Mouse (Mus musculus) neural tube, embryonic 13.5 days (tissue): ENCODE data around the gene Lbh. TPM values are rescaled to one million over a fixed set of nuclear protein-coding genes. Genes with fewer than 3 reads are reported as not detected.

Experiments used
- ATAC-seq: fragments of 200-750 bp; cut with Nextera tagmentation; 2 replicates; pipeline ENCODE4 v1.8.0; 2017; ENCODE audit warnings: low read depth, mild to moderate bottlenecking, moderate TSS enrichment, moderate library complexity
- H3K27ac ChIP-seq: fragments of 300-500 bp; sonication (generic); replicated peaks from 2 replicates; pipeline ENCODE4 v1.5.1; 2015; ENCODE audit warnings: moderate library complexity, mild to moderate bottlenecking, inconsistent platforms
- H3K27me3 ChIP-seq: fragments of 300-500 bp; sonication (generic); 2 replicates; pipeline ENCODE4 v1.6.1; 2015; ENCODE audit warnings: mild to moderate bottlenecking, inconsistent platforms
- H3K36me3 ChIP-seq: fragments of 300-500 bp; sonication (generic); 2 replicates; pipeline ENCODE4 v1.6.1; 2015; ENCODE audit warnings: mild to moderate bottlenecking, inconsistent platforms
- H3K4me1 ChIP-seq: fragments of 300-500 bp; sonication (generic); replicated peaks from 2 replicates; pipeline ENCODE4 v1.6.1; 2015; ENCODE audit warnings: inconsistent platforms
- H3K4me2 ChIP-seq: fragments of 300-500 bp; sonication (generic); 2 replicates; pipeline ENCODE4 v1.6.1; 2015; ENCODE audit warnings: inconsistent platforms, mild to moderate bottlenecking, moderate library complexity
- H3K4me3 ChIP-seq: fragments of 300-500 bp; sonication (generic); 2 replicates; pipeline ENCODE4 v1.5.1; 2015; ENCODE audit warnings: mild to moderate bottlenecking, inconsistent platforms
- H3K9ac ChIP-seq: fragments of 300-500 bp; sonication (generic); 2 replicates; pipeline ENCODE4 v1.6.1; 2015; ENCODE audit warnings: moderate library complexity, mild to moderate bottlenecking, inconsistent platforms
- H3K9me3 ChIP-seq: fragments of 300-500 bp; sonication (generic); 2 replicates; pipeline ENCODE4 v1.6.1; 2016; ENCODE audit warnings: inconsistent platforms
- WGBS: fragments of 180-500 bp; shearing (Covaris S2); methylation state at CpG from one replicate; pipeline ENCODE4 v1.1.7; 2015; 5-methylcytosine and 5-hydroxymethylcytosine counted together
- polyA plus RNA-seq: library from polyadenylated mRNA; unstranded; fragments of >200 nt; fragmentation: Nextera tagmentation; extraction: Ambion mirVana; gene quantifications from 2 replicates; pipeline ENCODE4 v1.2.1, GENCODE M21; 2015

Gene Lbh
- polyA plus RNA-seq, 1 experiment from 2014 or later = 6.3 TPM

DNA sequence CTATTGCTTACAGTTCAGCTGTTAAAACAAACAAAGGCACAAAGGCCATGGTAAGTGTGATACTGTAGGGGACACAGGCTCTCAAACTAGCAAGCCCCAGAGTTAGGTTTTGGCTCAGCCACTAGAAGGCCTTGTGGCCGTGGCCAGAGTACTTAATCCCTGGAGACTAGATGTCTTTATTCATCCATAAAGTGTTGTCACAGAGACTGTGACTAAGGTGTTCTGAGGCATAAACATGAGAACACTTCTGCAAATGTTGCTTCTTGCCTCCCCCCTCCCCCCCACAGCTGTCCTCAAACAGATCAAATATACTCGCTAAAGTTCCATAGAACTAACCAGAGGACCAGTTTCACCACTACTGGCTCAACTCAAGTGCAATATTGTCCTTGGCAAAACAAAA, 4.0 kb upstream of the Lbh start:
- Histone ChIP-seq H3K4me2 (no peak overlapping the region), H3K27ac (no peak overlapping the region), H3K27me3 (no peaks in the 10 kb centered on the region), H3K4me3 (no peak overlapping the region), H3K9me3 (no peaks in the 10 kb centered on the region), H3K4me1 (peaks cover 11% of the 10 kb centered on the region), H3K36me3 (no peaks in the 10 kb centered on the region), H3K9ac (no peak overlapping the region)
- 96% methylated on average over 2 of the region's 2 CpGs for WGBS
- no peak for ATAC-seq

DNA sequence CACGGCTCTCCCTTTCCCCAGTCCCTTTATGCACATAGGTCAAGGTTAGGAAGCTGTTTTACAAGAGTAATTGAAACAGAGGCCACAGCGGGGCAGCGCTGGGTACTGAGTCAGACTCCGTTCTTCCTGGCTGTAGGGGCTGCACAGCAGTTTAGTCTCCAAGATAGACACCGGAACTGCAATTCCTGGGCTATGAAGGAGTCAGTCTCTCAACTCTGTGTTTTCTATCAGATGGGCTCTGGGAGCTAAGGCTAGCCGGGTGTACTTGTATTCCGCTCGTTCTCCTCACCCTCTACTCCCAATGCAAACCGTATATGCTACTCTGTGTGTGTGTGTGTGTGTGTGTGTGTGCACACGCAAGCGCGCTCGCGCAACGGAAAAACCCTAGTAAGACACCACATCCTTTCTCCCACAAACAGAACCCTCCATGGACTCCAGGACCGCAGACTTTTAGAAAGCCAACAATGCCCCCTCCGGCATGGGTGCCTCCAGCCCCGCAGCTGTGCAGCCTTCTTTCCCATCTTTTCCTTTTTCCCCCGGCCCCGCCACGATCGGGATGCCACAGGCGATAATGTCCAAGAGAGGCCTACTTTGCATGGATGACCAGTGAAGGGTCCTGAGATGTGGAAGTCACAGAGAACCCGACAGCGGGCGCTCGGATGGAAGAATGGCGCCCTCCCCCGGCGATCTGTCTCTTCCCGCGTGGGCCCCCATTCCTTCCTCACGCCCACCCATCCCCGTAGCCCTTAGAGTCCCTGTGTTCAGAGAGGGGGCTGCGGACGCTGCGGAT, 669 bp upstream of the Lbh start:
- peak; percentile 67 for ATAC-seq
- peaks cover 43% of the 10 kb centered on the region for H3K4me1 ChIP-seq
- peak overlapping the region; percentile 79 for H3K4me2 ChIP-seq
- H3K9me3 ChIP-seq = no peaks in the 10 kb centered on the region
- H3K4me3 ChIP-seq = peak overlapping the region; percentile 83
- H3K27me3 ChIP-seq = no peaks in the 10 kb centered on the region
- under 1% methylated on average over 37 of the region's 37 CpGs for WGBS
- peak overlapping the region; percentile 98 for H3K9ac ChIP-seq
- H3K27ac ChIP-seq = peak overlapping the region; percentile 96
- H3K36me3 ChIP-seq = peaks cover 14% of the 10 kb centered on the region

DNA sequence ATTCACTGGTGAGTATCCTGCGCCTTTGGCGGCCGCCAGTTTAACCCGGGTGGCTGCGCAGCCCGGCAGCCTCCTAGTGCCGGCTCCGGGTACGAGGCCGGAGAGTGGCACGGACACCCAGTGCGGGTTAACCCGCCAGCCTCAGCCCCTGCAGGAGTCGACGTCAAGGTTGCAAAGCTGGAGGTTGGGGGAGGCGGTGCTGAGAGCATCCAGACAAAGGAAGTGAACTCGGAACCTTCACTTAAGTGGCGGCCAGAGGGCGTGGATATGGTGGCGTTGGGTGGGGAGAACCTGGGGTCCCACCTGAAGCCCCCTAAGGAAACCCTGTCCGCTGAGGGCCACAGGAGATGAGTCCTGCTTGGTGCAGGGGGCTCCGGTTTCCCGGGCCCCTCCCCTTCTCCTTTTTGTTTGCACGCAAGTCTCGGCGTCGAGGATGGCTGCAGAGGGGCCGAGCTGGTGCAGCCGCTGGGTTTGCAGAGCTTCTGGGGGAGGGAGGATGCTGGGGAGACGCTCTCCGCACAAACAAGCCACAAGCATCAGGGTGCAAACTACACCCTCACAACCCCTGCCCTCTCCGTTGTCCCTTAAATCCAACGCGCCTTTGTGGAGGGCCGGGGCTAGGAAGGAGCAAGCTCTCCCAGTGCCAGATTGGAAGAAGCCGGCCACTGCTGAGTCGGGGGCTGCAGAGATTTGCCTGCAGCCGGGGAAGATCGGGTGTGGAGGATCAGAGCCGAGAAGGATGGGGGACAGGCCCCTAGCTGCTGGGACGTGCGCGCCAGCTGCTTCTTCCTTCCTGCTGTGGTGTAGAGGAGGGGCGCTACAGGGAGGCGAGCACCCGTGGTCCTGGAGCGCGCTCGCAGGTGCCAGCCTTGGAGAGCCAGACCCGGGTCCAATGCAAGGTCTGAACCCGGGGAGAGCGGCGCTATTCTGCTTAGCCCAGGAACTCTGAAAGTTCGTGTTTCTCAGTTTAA, 751 bp downstream of the Lbh start:
- H3K27me3 ChIP-seq = no peaks in the 10 kb centered on the region
- ATAC-seq = peak; percentile 71
- peak overlapping the region; percentile 98 for H3K9ac ChIP-seq
- H3K27ac ChIP-seq = peak overlapping the region; percentile 96
- under 1% methylated on average over 54 of the region's 54 CpGs for WGBS
- peaks cover 28% of the 10 kb centered on the region for H3K36me3 ChIP-seq
- peaks cover 57% of the 10 kb centered on the region for H3K4me1 ChIP-seq
- peak overlapping the region; percentile 79 for H3K4me2 ChIP-seq
- no peaks in the 10 kb centered on the region for H3K9me3 ChIP-seq
- H3K4me3 ChIP-seq = peak overlapping the region; percentile 83

DNA sequence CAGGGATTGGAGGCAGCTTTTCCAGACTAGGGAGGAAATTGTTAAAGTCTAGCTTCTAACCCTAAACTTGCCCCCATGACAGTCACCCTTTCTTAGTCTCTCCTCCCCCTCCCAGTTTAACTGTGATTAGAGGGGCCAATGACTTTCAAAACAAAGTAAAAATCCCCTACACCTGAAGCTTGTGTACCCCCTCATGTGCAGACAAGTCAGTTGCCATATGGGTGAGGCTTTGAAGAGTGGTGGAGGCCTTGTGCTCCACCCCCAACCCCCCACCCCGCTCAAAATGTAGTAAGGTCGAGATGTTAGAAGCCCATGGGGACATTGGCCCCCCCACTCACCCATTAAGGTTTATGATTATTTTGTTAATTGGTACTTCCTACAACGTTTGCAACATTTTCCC, 1.5 kb downstream of the Lbh start:
- Histone ChIP-seq H3K4me3 (peak overlapping the region; percentile 83), H3K9ac (peak overlapping the region; percentile 98), H3K27me3 (no peaks in the 10 kb centered on the region), H3K36me3 (peaks cover 28% of the 10 kb centered on the region), H3K4me2 (peak overlapping the region; percentile 79), H3K27ac (peak overlapping the region; percentile 96), H3K9me3 (no peaks in the 10 kb centered on the region), H3K4me1 (peaks cover 65% of the 10 kb centered on the region)
- 3% methylated on average over 3 of the region's 3 CpGs for WGBS
- ATAC-seq = no peak

DNA sequence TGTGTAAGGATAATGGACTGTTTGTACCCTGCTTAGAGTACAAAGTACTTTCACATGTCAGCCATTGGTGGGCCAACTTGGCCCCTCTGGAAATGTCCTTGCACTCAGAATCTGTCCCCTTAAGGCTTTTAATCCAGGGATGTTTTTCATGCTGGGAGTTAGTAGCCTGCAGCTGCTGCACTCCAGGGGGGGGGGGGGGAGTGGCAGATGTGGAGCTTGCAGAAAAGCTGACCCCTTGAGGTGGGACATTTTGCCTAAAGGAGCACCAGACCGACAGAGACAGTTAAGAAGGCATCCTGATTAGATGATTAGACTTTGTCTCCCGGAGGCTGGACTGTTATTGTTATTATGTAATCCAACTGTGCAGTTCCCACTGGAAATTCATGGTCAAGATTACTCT, 2.3 kb downstream of the Lbh start:
- peaks cover 73% of the 10 kb centered on the region for H3K4me1 ChIP-seq
- 7% methylated on average over 2 of the region's 2 CpGs for WGBS
- no peak for ATAC-seq
- no peaks in the 10 kb centered on the region for H3K9me3 ChIP-seq
- peaks cover 35% of the 10 kb centered on the region for H3K36me3 ChIP-seq
- peak overlapping the region; percentile 31 for H3K4me3 ChIP-seq
- H3K27ac ChIP-seq = no peak overlapping the region
- peak overlapping the region; percentile 61 for H3K9ac ChIP-seq
- H3K4me2 ChIP-seq = peak overlapping the region; percentile 79
- H3K27me3 ChIP-seq = no peaks in the 10 kb centered on the region

DNA sequence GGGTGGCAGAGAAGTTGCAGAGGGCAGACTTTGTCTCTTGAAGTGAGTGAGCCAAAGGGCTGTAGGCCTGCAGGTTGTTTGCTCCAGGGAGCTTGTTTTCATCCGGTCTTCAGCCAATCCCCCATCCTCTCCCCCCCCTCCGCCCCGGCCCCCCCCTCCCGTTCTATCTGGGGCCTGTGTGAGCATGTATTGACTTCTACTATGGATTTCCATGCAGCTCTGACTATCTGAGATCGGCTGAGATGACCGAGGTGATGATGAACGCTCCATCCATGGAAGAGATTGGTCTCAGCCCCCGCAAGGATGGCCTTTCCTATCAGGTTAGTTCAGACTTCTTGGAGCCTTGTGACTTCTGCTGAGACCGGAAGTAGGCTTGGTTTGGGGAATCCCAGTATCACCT, 2.9 kb downstream of the Lbh start:
- no peak for ATAC-seq
- peak overlapping the region; percentile 79 for H3K4me2 ChIP-seq
- H3K27ac ChIP-seq = no peak overlapping the region
- no peaks in the 10 kb centered on the region for H3K27me3 ChIP-seq
- no peaks in the 10 kb centered on the region for H3K9me3 ChIP-seq
- peak overlapping the region; percentile 31 for H3K4me3 ChIP-seq
- H3K36me3 ChIP-seq = peaks cover 35% of the 10 kb centered on the region
- peaks cover 78% of the 10 kb centered on the region for H3K4me1 ChIP-seq
- H3K9ac ChIP-seq = peak overlapping the region; percentile 61
- 51% methylated on average over 9 of the region's 9 CpGs for WGBS

DNA sequence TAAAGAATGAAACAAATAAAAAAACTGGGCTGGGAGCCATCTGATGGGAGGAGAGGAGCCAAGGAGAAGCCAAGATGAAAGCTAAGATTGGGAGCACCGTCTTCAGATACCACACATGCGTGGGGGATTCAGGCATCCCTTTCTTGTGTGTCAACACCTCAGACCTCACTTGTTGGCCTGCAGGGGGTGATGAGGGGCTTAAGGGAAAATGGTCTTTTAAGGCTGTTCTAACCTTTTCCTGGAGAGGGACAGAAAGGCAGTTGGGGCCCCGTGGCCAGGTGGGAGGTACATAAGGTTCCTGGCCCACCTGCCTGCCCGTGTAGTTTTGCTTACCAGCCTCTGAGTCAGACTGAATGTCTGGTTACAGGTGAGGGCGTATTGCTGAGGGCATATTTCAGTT, 4.1 kb downstream of the Lbh start:
- H3K27me3 ChIP-seq = no peaks in the 10 kb centered on the region
- no peaks in the 10 kb centered on the region for H3K9me3 ChIP-seq
- H3K9ac ChIP-seq = peak overlapping the region; percentile 61; the same call in 1 of the 2 replicates
- 75% methylated on average over 5 of the region's 5 CpGs for WGBS
- no peak for ATAC-seq
- H3K4me2 ChIP-seq = peak overlapping the region; percentile 79
- H3K36me3 ChIP-seq = peaks cover 44% of the 10 kb centered on the region
- H3K4me1 ChIP-seq = peaks cover 82% of the 10 kb centered on the region
- no peak overlapping the region for H3K4me3 ChIP-seq
- no peak overlapping the region for H3K27ac ChIP-seq

GRCm38 (mm10) chr17:72923283-72923682, 5.2 kb downstream of the Lbh start:
- Histone ChIP-seq H3K4me3 (no peak overlapping the region), H3K9ac (0 out of 2 replicates have a peak overlapping the region, but pooled peaks have one; percentile 22), H3K4me2 (peak overlapping the region; percentile 79), H3K27me3 (no peaks in the 10 kb centered on the region), H3K27ac (no peak overlapping the region), H3K36me3 (peaks cover 51% of the 10 kb centered on the region), H3K4me1 (peaks cover 83% of the 10 kb centered on the region), H3K9me3 (no peaks in the 10 kb centered on the region)
- no peak for ATAC-seq
- 79% methylated on average over 4 of the region's 4 CpGs for WGBS

GRCm38 (mm10) chr17:72924295-72924694, 6.2 kb downstream of the Lbh start:
- no peaks in the 10 kb centered on the region for H3K27me3 ChIP-seq
- 40% methylated on average over 8 of the region's 8 CpGs for WGBS
- ATAC-seq = no peak
- no peaks in the 10 kb centered on the region for H3K9me3 ChIP-seq
- no peak overlapping the region for H3K9ac ChIP-seq
- peaks cover 91% of the 10 kb centered on the region for H3K4me1 ChIP-seq
- no peak overlapping the region for H3K4me3 ChIP-seq
- peak overlapping the region; percentile 84; the same call in 1 of the 2 replicates for H3K27ac ChIP-seq
- H3K4me2 ChIP-seq = peak overlapping the region; percentile 25; the same call in 1 of the 2 replicates
- H3K36me3 ChIP-seq = peaks cover 61% of the 10 kb centered on the region

GRCm38 (mm10) chr17:72925111-72925510, 7.0 kb downstream of the Lbh start:
- ATAC-seq = no peak
- Histone ChIP-seq H3K4me3 (no peak overlapping the region), H3K27ac (peak overlapping the region; percentile 84), H3K9ac (peak overlapping the region; percentile 56), H3K27me3 (no peaks in the 10 kb centered on the region), H3K9me3 (no peaks in the 10 kb centered on the region), H3K4me2 (peak overlapping the region; percentile 30; the same call in 1 of the 2 replicates), H3K4me1 (peaks cover 83% of the 10 kb centered on the region), H3K36me3 (peaks cover 63% of the 10 kb centered on the region)
- 77% methylated on average over 6 of the region's 6 CpGs for WGBS

DNA sequence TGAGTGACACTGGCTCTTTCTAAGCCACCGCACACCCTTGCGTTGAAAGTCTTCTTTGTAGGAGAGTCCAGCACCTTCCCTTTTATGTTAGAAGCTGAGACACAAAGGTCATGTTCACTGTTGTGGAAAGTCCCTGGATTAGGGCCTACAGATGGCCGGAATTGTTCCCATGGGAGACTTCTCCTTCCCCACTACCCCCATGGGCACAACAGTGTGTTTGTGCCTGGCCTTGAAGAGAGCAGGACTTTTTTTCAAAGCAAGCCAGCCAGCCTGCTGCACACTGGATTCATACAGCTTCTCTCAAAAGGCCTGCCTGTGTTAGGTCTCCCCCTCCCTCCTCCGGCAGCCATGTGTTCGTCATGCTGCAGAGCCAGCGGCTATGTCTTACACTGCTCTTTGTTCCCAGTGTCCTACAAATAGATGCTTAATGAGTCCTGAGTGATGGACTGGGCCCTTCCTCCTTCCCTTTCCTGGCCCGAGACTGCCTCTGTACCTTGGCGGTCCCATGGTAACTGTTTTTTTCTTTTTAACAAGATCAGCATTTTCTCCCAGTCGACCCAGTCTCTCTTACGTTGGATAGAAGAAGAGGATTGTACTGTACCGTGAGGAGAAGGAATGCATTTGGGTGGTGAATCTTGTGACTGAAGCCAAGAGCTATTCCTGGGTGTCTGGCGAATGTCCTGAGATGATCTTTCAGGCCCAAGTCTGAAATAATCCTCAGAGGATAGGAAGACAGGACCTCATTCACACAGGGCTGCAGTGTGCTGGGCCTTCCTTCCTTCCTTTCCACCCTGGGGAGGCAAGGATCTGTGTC, 7.9 kb downstream of the Lbh start:
- H3K27me3 ChIP-seq = no peaks in the 10 kb centered on the region
- H3K9me3 ChIP-seq = no peaks in the 10 kb centered on the region
- H3K36me3 ChIP-seq = peaks cover 71% of the 10 kb centered on the region
- peaks cover 74% of the 10 kb centered on the region for H3K4me1 ChIP-seq
- WGBS = 25% methylated on average over 12 of the region's 12 CpGs
- H3K4me3 ChIP-seq = peak overlapping the region; percentile 11; the same call in 1 of the 2 replicates
- H3K9ac ChIP-seq = peak overlapping the region; percentile 56
- peak overlapping the region; percentile 30 for H3K4me2 ChIP-seq
- peak; percentile 88 for ATAC-seq
- H3K27ac ChIP-seq = peak overlapping the region; percentile 84
